10 mouse cellular contexts compared by ENCODE assay signal in genomic region chr10:61254761-61255160, GRCm38 (mm10). TPM values are rescaled to one million over a fixed set of nuclear protein-coding genes. Genes with fewer than 3 reads are reported as not detected.
DNase-seq lines count a peak whose midpoint lies in the region; ATAC-seq and TF ChIP-seq lines count a peak whose summit lies in the region.
"Had no signal": no experiment of that assay in that cellular context is flagged by ENCODE, and none has a peak within 500 bp of the region (broad histone marks: within the 10 kb centered on the region; RNA-seq: fewer than 3 reads in every experiment).

No protein-coding gene starts in this region.

- no peaks in the 10 kb centered on the region for H3K36me3 ChIP-seq in intestine, postnatal 0 days (ENCODE audit: control insufficient read depth, insufficient read depth)
- H3K36me3 ChIP-seq: liver, embryonic 12.5 days had no signal

- no peaks in the 10 kb centered on the region for H3K9me3 ChIP-seq in intestine, postnatal 0 days (ENCODE audit: control insufficient read depth)
- H3K9me3 ChIP-seq: liver, embryonic 12.5 days had no signal

- peak; percentile 67 for DNase-seq in gastrocnemius, adult 2 months
- no peak for DNase-seq in gastrocnemius, adult 8-10 months (ENCODE audit: low spot score in 2 of 2)
- peak; percentile 31 for DNase-seq in urinary bladder, postnatal 14 days (ENCODE audit: low spot score)
- no peak for DNase-seq in urinary bladder, postnatal 25 days (ENCODE audit: low spot score)
- peak; percentile 62 to 65 for DNase-seq in layer of hippocampus, adult 2 months (ENCODE audit: low spot score in 2 of 2)
- no peak for DNase-seq in embryo, embryonic 9.5 days (ENCODE audit: extremely low spot score)
- no peak for DNase-seq in left cerebral cortex, postnatal 36 days (ENCODE audit: low spot score in 2 of 2)

- H3K27me3 ChIP-seq in intestine, postnatal 0 days (replicated peaks; ENCODE audit: control insufficient read depth, insufficient read depth, low read length), result no peaks in the 10 kb centered on the region
- H3K27me3 ChIP-seq: liver, embryonic 12.5 days had no signal

- no peak overlapping the region for H3K4me3 ChIP-seq in gastrocnemius, adult 2 months
- H3K4me3 ChIP-seq in layer of hippocampus, adult 2 months, result no peak overlapping the region
- no peak overlapping the region for H3K4me3 ChIP-seq in intestine, postnatal 0 days (ENCODE audit: low read depth, low read length)
- H3K4me3 ChIP-seq: liver, embryonic 12.5 days had no signal

- peak overlapping the region; percentile 28; the same call in 1 of the 2 replicates for H3K27ac ChIP-seq in gastrocnemius, adult 2 months
- no peak overlapping the region for H3K27ac ChIP-seq in layer of hippocampus, adult 2 months
- H3K27ac ChIP-seq in intestine, postnatal 0 days (ENCODE audit: low read depth, low read length), result no peak overlapping the region
- H3K27ac ChIP-seq: kidney, postnatal 0 days; liver, embryonic 12.5 days had no signal

- no peak overlapping the region for H3K9ac ChIP-seq in intestine, postnatal 0 days (ENCODE audit: low read depth, low read length)
- H3K9ac ChIP-seq: liver, embryonic 12.5 days had no signal

- no peak for ATAC-seq in intestine, postnatal 0 days
- ATAC-seq: liver, embryonic 12.5 days had no signal

- intact Hi-C loops in gastrocnemius, adult 2 months (cut with DNase I), result no loop called here
- intact Hi-C loops in left cerebral cortex, postnatal 36 days (cut with DNase I), result no loop called here

- TF ChIP-seq CTCF in gastrocnemius, adult 2 months (IDR thresholded peaks at IDR 0.05), result no peak
- no peak for TF ChIP-seq CTCF in layer of hippocampus, adult 2 months (conservative IDR thresholded peaks at IDR 0.05)
- no peak for TF ChIP-seq CTCF in intestine, postnatal 0 days (IDR thresholded peaks at IDR 0.05; ENCODE audit: low read depth)

- no peaks in the 10 kb centered on the region for H3K4me1 ChIP-seq in intestine, postnatal 0 days (replicated peaks; ENCODE audit: control insufficient read depth, insufficient read depth, low read length)
- H3K4me1 ChIP-seq: liver, embryonic 12.5 days had no signal

- 56% methylated on average over 6 of the region's 6 CpGs for WGBS in intestine, postnatal 0 days

- no peak overlapping the region for H3K4me2 ChIP-seq in intestine, postnatal 0 days (replicated peaks; ENCODE audit: low read depth)
- H3K4me2 ChIP-seq: liver, embryonic 12.5 days had no signal

RNA-seq across cellular contexts. Expression of gene Adamts14, which starts 18.5 kb away (rescaled TPM):
- total RNA-seq in gastrocnemius, adult 2 months (2021), result 1 to 10 TPM in 1 of 2 experiments, under 1 TPM in 1; 0.43 to 1.5 TPM
- under 1 TPM; 0.31 to 0.58 (median 0.47) TPM for total RNA-seq in gastrocnemius, adult 8-10 months (2022)
- total RNA-seq in layer of hippocampus, adult 2 months (2021), result 1 to 10 TPM in 1 of 2 experiments, under 1 TPM in 1; 0.92 to 1.5 TPM
- polyA plus RNA-seq in intestine, postnatal 0 days (2015; fragmentation: Nextera tagmentation; extraction: Ambion mirVana), result 0.60 and 0.73 TPM in 2 replicates
- total RNA-seq in left cerebral cortex, postnatal 36 days (2021), result under 1 TPM; 0.20 to 0.41 TPM

RNA-seq across cellular contexts. Expression of gene Prf1, which starts 42.9 kb away (rescaled TPM):
- not detected for total RNA-seq in gastrocnemius, adult 2 months (2021)
- not detected for total RNA-seq in gastrocnemius, adult 8-10 months (2022)
- not detected for total RNA-seq in layer of hippocampus, adult 2 months (2021)
- not detected in 2 replicates for polyA plus RNA-seq in intestine, postnatal 0 days (2015; fragmentation: Nextera tagmentation; extraction: Ambion mirVana)
- total RNA-seq in left cerebral cortex, postnatal 36 days (2021), result not detected
- polyA plus RNA-seq: liver, embryonic 12.5 days had no signal

Comparison
In these comparisons a context has a peak if more than half of its experiments do, and no peak if none do; other contexts are left out.
1. DNase-seq: peak in gastrocnemius, adult 2 months (single experiment), urinary bladder, postnatal 14 days (single experiment) and layer of hippocampus, adult 2 months (2 of 2); none in gastrocnemius, adult 8-10 months (0 of 2), urinary bladder, postnatal 25 days (single experiment), embryo, embryonic 9.5 days (single experiment) and left cerebral cortex, postnatal 36 days (0 of 2).